Mouse (Mus musculus) erythroblast, embryonic 14.5 days (primary cell): ENCODE results near the gene Ifnar2.

Experiments
- GATA1 ChIP-seq: IDR thresholded peaks from 2 replicates; pipeline ENCODE4 v1.6.1; 2012; ENCODE audit warnings: low read length, inconsistent platforms, mixed read lengths
- TAL1 ChIP-seq: IDR thresholded peaks from 3 replicates; pipeline ENCODE4 v1.6.1; 2012; ENCODE audit warnings: low read length, inconsistent platforms, mixed read lengths

DNA sequence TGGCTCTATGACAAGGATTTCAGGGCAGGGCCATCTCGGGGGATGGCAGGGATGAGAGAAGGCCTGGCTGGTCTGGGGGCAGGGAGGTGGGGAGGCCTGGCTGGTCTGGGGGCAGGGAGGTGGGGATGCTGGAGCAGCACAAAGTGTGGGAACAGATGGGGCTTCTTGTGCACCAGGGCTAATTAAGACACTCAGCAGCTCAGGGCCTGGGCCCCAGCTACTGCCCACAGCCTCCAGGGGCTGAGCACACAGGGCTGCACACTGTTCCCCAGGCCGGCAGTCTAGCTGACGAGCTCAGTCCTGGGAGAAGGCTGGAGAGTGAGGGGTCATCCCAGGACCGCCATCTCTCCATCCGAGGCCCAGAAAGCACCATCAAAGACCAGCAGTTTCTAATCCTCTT is 35.1 kb upstream of the Ifnar2 start:
- TF ChIP-seq GATA1 (no peak), TAL1 (no peak)
